Mouse (Mus musculus) neural tube, embryonic 12.5 days (tissue): ENCODE measurements around the gene Stk25. TPM values are rescaled to one million over a fixed set of nuclear protein-coding genes. Genes with fewer than 3 reads are reported as not detected.

Experiments
- ATAC-seq: fragments of 200-750 bp; cut with Nextera tagmentation; 2 replicates; pipeline ENCODE4 v1.8.0; 2017; ENCODE audit warnings: low read depth, mild to moderate bottlenecking, moderate TSS enrichment, moderate library complexity; ENCODE audit not compliant: low FRiP score
- H3K27ac ChIP-seq: fragments of 300-500 bp; sonication (generic); 2 replicates; pipeline ENCODE4 v1.5.1; 2016
- H3K27me3 ChIP-seq: fragments of 300-500 bp; sonication (generic); replicated peaks from 2 replicates; pipeline ENCODE4 v1.6.1; 2016; ENCODE audit warnings: mild to moderate bottlenecking
- H3K36me3 ChIP-seq: fragments of 300-500 bp; sonication (generic); 2 replicates; pipeline ENCODE4 v1.6.1; 2016; ENCODE audit warnings: mild to moderate bottlenecking
- H3K4me1 ChIP-seq: fragments of 300-500 bp; sonication (generic); 2 replicates; pipeline ENCODE4 v1.6.1; 2016
- H3K4me2 ChIP-seq: fragments of 300-500 bp; sonication (generic); replicated peaks from 2 replicates; pipeline ENCODE4 v1.6.1; 2016; ENCODE audit warnings: mild to moderate bottlenecking
- H3K4me3 ChIP-seq: fragments of 300-500 bp; sonication (generic); 2 replicates; pipeline ENCODE4 v1.5.1; 2016
- H3K9ac ChIP-seq: fragments of 300-500 bp; sonication (generic); 2 replicates; pipeline ENCODE4 v1.6.1; 2016; ENCODE audit warnings: mild to moderate bottlenecking
- H3K9me3 ChIP-seq: fragments of 300-500 bp; sonication (generic); 2 replicates; pipeline ENCODE4 v1.6.1; 2016; ENCODE audit warnings: mild to moderate bottlenecking
- WGBS: fragments of 180-500 bp; shearing (Covaris S2); methylation state at CpG from one replicate; pipeline ENCODE4 v1.1.7; 2016; 5-methylcytosine and 5-hydroxymethylcytosine counted together
- polyA plus RNA-seq: library from polyadenylated mRNA; unstranded; fragments of >200 nt; fragmentation: Nextera tagmentation; extraction: Ambion mirVana; gene quantifications from 2 replicates; pipeline ENCODE4 v1.2.1, GENCODE M21; 2016

Gene Stk25
- polyA plus RNA-seq, 1 experiment from 2014 or later = 260 TPM

DNA sequence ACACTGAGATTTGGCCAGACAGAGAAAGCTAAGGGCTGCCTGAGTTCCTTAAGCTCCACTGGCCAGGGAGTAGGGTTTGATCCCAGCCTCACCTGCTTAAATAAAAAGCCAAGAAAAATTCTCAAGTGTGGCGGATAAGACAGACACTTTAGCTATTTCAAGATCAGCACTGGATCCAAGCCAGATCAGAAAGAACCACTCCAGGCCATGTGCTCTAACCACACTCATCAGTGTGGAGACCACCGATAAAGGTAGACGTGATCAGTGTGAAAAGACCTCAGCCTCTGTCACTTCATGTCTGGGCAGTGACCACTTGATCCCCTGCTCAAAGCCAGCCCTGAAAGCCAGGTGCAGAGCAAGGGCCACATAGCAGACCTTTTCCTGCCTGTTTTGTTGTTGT is 25.7 kb downstream of the Stk25 start:
- Histone ChIP-seq H3K4me1 (peaks cover 22% of the 10 kb centered on the region), H3K9ac (no peak overlapping the region), H3K4me2 (no peak overlapping the region), H3K4me3 (no peak overlapping the region), H3K9me3 (no peaks in the 10 kb centered on the region), H3K36me3 (peaks cover 22% of the 10 kb centered on the region), H3K27me3 (no peaks in the 10 kb centered on the region), H3K27ac (no peak overlapping the region)
- no peak for ATAC-seq
- WGBS = 93% methylated on average over 3 of the region's 3 CpGs

DNA sequence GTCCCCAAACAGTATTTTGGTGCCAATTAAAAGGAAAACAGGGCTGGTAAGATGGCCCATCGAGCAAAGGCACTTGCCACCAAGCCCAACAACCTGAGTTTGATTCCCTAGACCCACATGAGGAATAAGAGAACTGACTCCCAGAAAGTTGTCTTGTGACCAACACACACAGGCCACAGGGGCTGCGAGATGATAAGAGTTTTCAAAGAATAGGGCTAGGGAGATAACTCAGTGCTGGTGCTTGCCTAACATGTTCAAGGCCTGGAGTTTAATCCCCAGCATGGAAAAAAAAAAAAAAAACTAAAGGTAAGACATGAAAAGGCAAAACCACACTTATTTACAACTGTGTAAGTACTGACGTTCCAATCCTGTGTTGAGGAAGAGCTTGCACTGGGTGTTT is 27.7 kb downstream of the Stk25 start:
- no peak for ATAC-seq
- no peaks in the 10 kb centered on the region for H3K9me3 ChIP-seq
- peaks cover 41% of the 10 kb centered on the region for H3K36me3 ChIP-seq
- H3K4me2 ChIP-seq = no peak overlapping the region
- WGBS = 90% methylated on average over 3 of the region's 3 CpGs
- H3K4me3 ChIP-seq = no peak overlapping the region
- no peak overlapping the region for H3K27ac ChIP-seq
- H3K9ac ChIP-seq = no peak overlapping the region
- H3K4me1 ChIP-seq = peaks cover 19% of the 10 kb centered on the region
- H3K27me3 ChIP-seq = no peaks in the 10 kb centered on the region

DNA sequence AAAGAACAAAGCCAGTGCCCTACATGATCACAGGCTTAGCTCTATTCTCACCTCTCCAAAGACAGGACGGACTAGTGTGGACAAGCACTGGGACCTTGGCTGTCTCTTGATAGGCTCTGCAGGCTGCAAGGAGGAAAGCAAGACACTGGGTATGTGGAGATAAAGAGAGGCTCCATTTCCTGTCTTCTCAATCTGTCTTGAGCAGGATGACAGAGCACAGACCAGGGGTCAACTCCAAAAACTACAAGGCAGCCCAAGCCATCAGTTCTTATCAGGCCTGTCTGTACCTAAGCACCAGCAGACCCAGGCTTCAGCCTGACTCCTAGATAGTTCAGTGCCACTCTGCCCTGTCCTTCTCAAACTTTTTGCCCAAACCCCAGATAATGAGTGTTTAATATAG is 34.0 kb downstream of the Stk25 start:
- Histone ChIP-seq H3K9ac (no peak overlapping the region), H3K4me1 (no peaks in the 10 kb centered on the region), H3K9me3 (no peaks in the 10 kb centered on the region), H3K36me3 (peaks cover 90% of the 10 kb centered on the region), H3K27ac (no peak overlapping the region), H3K27me3 (no peaks in the 10 kb centered on the region), H3K4me3 (no peak overlapping the region), H3K4me2 (no peak overlapping the region)
- 92% methylated on average over 1 of the region's 1 CpGs for WGBS
- no peak for ATAC-seq

DNA sequence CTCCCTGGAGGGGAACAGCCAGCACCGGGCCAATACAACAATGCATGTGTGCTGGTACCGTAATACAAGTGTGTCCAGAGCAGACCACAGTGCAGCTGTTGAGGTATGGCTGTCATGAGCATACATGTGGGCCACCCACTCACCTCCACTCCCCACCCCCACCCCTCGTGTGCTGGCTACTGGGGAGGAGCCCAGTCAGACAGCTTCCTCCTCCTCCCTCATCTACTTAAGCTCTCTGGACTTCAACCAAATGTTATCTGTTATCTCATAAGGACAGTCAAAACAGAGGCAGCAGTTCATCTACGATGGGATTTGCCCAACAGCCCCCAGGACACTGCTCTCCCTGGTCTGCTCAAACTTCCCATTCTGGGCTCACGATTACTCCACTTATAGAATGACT is 39.5 kb downstream of the Stk25 start:
- WGBS = 83% methylated on average over 5 of the region's 5 CpGs
- no peak overlapping the region for H3K9ac ChIP-seq
- no peak for ATAC-seq

DNA sequence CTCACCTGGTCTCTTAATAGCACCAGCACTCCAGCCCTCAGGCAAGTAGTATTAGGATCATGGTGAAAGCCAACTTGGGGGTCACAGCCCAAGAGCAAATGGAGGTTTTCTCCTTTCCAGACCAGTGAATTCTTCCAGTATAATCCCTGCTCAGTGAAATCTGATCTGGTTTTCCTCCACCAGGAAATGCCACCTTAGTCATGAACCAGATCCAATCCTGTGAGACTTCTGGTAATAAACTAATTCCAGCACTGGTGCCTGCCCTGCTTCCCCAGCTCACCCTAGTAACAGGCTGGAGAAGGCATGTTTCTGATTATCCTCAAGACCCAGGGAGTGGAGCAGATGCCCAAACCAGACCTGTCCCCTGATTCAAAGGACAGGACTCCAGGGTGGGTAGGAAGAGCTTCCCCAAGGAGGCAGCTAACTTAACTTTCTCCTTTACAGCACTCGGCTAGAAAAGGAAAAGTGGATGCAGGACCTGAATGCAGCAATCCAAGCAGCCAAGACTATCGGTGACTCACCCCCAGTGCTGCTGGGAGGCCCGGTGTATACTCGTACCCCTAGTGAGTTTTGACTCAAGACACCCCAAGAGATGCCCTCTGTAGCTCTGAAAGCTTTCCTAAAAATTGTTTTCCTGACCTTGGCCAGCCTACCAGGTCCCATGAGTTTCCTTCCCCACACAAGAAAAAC is 40.3 kb downstream of the Stk25 start:
- WGBS = 76% methylated on average over 4 of the region's 4 CpGs
- no peaks in the 10 kb centered on the region for H3K27me3 ChIP-seq
- ATAC-seq = no peak

More for the DNA sequence above, 39.5 kb downstream of the Stk25 start:
- Histone ChIP-seq H3K27me3 (no peaks in the 10 kb centered on the region), H3K9me3 (no peaks in the 10 kb centered on the region), H3K36me3 (peaks cover 40% of the 10 kb centered on the region), H3K4me3 (no peak overlapping the region), H3K4me2 (no peak overlapping the region), H3K27ac (no peak overlapping the region), H3K4me1 (no peaks in the 10 kb centered on the region)

DNA sequence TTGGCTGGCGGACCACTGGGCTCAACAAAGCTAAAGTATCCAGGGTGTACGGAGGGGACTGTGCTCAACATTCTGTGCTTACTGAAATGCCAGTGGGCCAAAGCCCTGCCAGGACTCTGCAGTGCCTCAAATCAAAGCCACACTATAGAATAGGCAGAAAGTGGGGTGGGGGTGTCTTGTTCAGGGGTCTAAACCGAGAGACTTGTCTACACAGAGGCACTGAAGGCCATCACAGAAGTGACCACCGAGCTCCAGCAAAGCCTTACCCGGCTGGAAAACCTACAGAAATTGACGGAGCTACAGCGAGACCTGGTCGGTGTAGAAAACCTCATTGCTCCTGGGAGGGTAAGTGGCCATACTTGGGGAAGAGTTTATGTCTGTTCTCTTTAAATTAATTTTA is 48.7 kb downstream of the Stk25 start:
- no peaks in the 10 kb centered on the region for H3K27me3 ChIP-seq
- H3K27ac ChIP-seq = no peak overlapping the region
- H3K4me1 ChIP-seq = no peaks in the 10 kb centered on the region
- no peaks in the 10 kb centered on the region for H3K9me3 ChIP-seq
- H3K4me3 ChIP-seq = no peak overlapping the region
- H3K4me2 ChIP-seq = no peak overlapping the region
- H3K9ac ChIP-seq = no peak overlapping the region
- H3K36me3 ChIP-seq = no peaks in the 10 kb centered on the region
- WGBS = 87% methylated on average over 8 of the region's 8 CpGs
- no peak for ATAC-seq

More for the DNA sequence above, 40.3 kb downstream of the Stk25 start:
- H3K9ac ChIP-seq = no peak overlapping the region
- no peak overlapping the region for H3K4me2 ChIP-seq
- no peak overlapping the region for H3K27ac ChIP-seq
- H3K9me3 ChIP-seq = no peaks in the 10 kb centered on the region
- peaks cover 33% of the 10 kb centered on the region for H3K36me3 ChIP-seq
- H3K4me1 ChIP-seq = no peaks in the 10 kb centered on the region
- no peak overlapping the region for H3K4me3 ChIP-seq

DNA sequence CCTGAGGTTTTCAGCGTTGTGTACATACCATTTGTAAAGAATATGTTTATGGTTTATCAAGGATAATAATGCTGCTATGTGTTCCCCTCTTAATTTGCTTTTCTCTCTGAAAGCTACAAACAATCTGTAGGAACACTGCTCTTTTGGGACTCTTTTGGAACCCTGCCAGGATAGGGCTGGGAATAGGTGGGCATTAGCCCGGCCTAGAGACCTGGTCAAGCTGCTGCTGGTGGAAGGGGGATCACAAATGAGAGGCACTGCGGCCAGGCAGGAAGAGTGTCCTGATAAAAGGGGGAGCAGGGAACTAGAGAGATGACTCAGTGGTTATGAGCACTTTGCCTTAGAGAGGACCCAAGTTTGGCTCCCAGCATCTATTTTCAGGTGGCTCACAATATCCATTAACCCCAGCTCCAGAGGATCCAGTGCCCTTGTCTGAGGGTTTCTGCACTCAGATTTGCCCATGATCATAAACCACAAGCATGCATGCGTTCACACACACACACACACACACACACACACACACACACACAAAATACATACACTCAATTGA is 49.7 kb downstream of the Stk25 start:
- Histone ChIP-seq H3K36me3 (no peaks in the 10 kb centered on the region), H3K27me3 (no peaks in the 10 kb centered on the region), H3K9me3 (no peaks in the 10 kb centered on the region), H3K27ac (no peak overlapping the region), H3K9ac (no peak overlapping the region), H3K4me1 (no peaks in the 10 kb centered on the region), H3K4me3 (no peak overlapping the region), H3K4me2 (no peak overlapping the region)
- WGBS = 92% methylated on average over 4 of the region's 4 CpGs
- ATAC-seq = no peak

DNA sequence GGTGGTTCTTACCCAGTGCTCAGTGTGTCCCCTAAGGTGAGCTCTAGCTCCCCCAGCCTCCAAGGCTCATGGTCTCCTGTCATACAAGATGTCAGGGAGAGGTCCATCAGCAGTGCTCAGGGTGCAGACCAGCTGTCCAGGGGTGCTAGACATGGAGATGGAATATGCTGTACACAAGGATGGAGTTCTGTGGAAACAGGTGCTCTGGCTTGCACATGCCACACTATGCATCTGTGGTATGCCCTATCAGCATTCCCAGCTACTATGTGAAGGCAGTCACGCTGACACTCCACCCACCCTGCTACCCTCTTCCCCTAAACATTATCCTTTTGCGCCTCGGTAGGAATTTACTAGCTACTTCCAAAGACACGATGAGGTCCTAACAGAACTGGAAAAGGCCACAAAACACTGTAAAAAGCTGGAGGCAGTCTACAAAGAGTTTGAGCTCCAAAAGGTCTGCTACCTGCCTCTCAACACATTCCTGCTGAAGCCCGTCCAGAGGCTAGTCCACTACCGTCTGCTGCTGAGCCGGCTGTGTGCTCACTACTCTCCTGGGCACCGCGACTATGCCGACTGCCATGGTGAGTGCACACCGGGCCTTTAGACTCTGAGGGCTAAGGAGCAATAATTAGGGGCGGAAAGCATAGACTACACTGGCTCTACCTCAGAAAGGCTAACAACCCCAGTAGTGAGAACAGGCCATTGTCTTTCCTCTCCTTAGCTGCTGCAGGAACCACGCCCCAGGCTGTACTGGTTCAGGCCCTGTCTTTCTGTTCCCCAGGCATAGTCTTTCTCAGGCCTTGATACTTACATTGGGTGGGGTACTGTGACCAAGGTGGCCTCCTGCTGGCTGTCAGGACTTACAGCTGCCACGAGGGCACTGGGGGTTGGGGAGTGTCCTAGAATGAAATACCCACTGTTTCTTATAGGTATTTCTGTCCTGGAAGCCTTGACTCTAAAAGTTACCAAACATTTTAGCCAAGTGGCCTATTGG is 51.1 kb downstream of the Stk25 start:
- H3K9ac ChIP-seq = no peak overlapping the region
- H3K27ac ChIP-seq = no peak overlapping the region
- no peak overlapping the region for H3K4me2 ChIP-seq
- WGBS = 69% methylated on average over 14 of the region's 14 CpGs
- H3K4me3 ChIP-seq = no peak overlapping the region
- no peaks in the 10 kb centered on the region for H3K36me3 ChIP-seq
- H3K9me3 ChIP-seq = no peaks in the 10 kb centered on the region
- no peaks in the 10 kb centered on the region for H3K27me3 ChIP-seq
- no peak for ATAC-seq
- H3K4me1 ChIP-seq = no peaks in the 10 kb centered on the region

DNA sequence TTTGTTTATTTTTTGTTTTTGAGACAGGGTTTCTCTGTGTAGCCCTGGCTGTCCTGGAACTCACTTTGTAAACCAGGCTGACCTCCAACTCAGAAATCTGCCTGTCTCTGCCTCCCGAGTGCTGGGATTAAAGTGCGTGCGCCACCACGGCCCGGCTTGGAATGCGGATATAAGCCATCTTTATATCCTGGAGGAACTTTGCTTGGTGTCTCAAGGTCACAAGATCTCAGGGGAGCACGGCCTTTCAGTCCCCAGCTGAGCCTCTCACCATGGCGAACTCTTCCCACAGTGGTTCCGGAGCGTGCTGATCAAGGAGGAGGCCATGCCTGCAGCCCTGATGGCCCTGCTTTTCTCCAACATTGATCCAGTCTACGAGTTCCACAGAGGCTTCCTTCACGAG is 54.5 kb downstream of the Stk25 start:
- no peak overlapping the region for H3K9ac ChIP-seq
- no peaks in the 10 kb centered on the region for H3K27me3 ChIP-seq
- no peaks in the 10 kb centered on the region for H3K9me3 ChIP-seq
- 95% methylated on average over 12 of the region's 12 CpGs for WGBS
- no peaks in the 10 kb centered on the region for H3K36me3 ChIP-seq
- H3K27ac ChIP-seq = no peak overlapping the region
- no peaks in the 10 kb centered on the region for H3K4me1 ChIP-seq
- H3K4me2 ChIP-seq = no peak overlapping the region
- H3K4me3 ChIP-seq = no peak overlapping the region
- no peak for ATAC-seq

DNA sequence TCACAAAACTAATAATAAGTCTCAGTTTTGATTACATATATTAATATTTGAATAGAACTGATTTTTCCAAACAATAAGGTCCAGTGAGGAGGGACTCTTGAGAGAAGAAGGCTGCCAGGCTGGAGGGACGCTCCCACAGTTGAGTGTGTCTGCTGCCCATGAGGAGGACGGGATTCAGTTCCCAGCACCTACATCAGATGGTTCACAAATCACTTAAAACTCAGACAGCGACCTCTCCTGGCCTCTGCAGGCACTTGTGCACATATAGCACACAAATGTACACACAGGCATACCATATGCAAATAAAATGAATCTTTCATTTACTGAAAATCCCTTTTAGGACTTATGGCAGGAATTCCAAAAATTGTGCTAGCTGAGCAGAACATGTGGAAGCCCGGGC is 55.5 kb downstream of the Stk25 start:
- no peaks in the 10 kb centered on the region for H3K9me3 ChIP-seq
- 77% methylated on average over 4 of the region's 4 CpGs for WGBS
- no peak overlapping the region for H3K27ac ChIP-seq
- H3K27me3 ChIP-seq = no peaks in the 10 kb centered on the region
- H3K36me3 ChIP-seq = no peaks in the 10 kb centered on the region
- no peak overlapping the region for H3K9ac ChIP-seq
- H3K4me1 ChIP-seq = no peaks in the 10 kb centered on the region
- H3K4me2 ChIP-seq = no peak overlapping the region
- H3K4me3 ChIP-seq = no peak overlapping the region
- no peak for ATAC-seq

DNA sequence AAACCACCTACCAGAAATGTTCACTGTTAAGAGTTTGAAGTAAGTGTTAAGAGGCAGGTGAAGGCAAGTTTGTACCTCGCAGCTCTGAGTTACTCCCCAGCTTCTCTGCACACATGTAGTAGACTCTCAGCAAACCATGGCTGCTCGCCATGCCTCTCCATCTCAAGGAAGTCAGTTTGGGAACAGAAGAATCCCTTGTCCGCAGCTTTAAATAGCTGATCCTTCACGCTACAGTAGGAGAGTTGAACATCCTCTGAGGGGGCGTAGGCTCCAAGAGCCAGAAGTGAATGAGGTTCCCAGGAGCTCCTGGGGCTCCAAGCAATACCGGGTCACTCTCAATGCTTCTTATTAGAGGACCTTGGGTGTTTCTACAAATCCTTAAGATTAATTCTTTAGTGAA is 62.5 kb downstream of the Stk25 start:
- H3K9me3 ChIP-seq = no peaks in the 10 kb centered on the region
- ATAC-seq = no peak
- no peak overlapping the region for H3K4me3 ChIP-seq
- H3K36me3 ChIP-seq = no peaks in the 10 kb centered on the region
- H3K27ac ChIP-seq = no peak overlapping the region
- 74% methylated on average over 6 of the region's 6 CpGs for WGBS
- no peaks in the 10 kb centered on the region for H3K27me3 ChIP-seq
- H3K9ac ChIP-seq = no peak overlapping the region
- H3K4me1 ChIP-seq = no peaks in the 10 kb centered on the region
- no peak overlapping the region for H3K4me2 ChIP-seq

DNA sequence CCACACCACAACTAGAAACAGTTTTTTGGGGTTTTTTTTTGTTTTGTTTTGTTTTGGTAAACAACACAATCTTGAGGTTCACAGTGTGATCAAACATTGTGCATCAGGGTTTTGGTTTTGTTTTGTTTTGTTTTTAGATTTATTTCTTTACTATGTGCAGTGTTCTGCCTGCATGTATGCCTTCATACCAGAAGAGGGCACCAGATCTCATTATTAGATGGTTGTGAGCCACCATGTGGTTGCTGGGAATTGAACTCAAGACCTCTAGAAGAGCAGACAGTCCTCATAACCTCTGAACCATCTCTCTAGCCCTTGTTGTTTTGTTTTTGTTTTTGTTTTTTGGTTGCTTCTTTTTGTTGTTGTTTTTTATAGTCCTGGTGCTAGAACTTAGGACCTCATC is 64.5 kb downstream of the Stk25 start:
- no peaks in the 10 kb centered on the region for H3K27me3 ChIP-seq
- H3K4me3 ChIP-seq = no peak overlapping the region
- H3K36me3 ChIP-seq = no peaks in the 10 kb centered on the region
- no peak for ATAC-seq
- no peak overlapping the region for H3K4me2 ChIP-seq
- no peaks in the 10 kb centered on the region for H3K4me1 ChIP-seq
- no peak overlapping the region for H3K27ac ChIP-seq
- no peaks in the 10 kb centered on the region for H3K9me3 ChIP-seq
- no peak overlapping the region for H3K9ac ChIP-seq
